Mouse (Mus musculus): ENCODE measurements at regions not wholly inside any gene's neighbourhood (a gene's known extent, or its start where the extent isn't known, plus 50 kb on each side); places are given as distances from the start of the nearest gene placed in this dataset.

DNA sequence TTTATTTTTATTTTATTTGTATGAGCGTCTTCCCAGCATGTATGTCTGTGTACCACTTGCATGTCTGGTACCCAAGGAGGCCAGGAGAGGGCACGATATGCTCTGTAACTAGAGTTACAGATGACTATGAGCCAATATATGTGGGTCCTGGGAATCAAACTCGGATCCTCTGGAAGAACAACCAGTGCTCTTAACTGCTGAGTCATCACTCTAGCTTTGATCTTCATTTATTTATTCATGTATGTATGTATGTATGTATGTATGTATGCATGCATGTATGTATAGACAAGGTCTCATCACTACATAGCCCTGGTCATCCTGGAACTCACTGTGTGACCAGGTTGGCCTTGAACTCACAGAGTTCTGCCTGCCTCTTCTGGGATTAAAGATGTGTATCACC is 124.9 kb downstream of the Kctd15 start:
- intact Hi-C loops (cut with DNase I), result no loop called here

GRCm38 (mm10) chr7:34507858-34508257 is 114.7 kb upstream of the Lsm14a start:
- no peak for DNase-seq (ENCODE audit: low spot score in 2 of 2)
- intact Hi-C loops (cut with DNase I), result no loop called here

More for the DNA sequence above, 124.9 kb downstream of the Kctd15 start:
- DNase-seq (ENCODE audit: low spot score in 2 of 2), result no peak

- intact Hi-C loops (cut with DNase I), result no loop called here
- no peak for DNase-seq (ENCODE audit: low spot score in 2 of 2)
Observed at GRCm38 (mm10) chr7:34506816-34507215, 113.7 kb upstream of the Lsm14a start.

GRCm38 (mm10) chr7:34493892-34494291 is 100.8 kb upstream of the Lsm14a start:
- no peak for DNase-seq (ENCODE audit: low spot score in 2 of 2)
- intact Hi-C loops (cut with DNase I), result loop anchor here (10.0 kb wide), 2 partner anchors 61 to 89 kb away; no protein-coding TSS in a partner anchor

DNA sequence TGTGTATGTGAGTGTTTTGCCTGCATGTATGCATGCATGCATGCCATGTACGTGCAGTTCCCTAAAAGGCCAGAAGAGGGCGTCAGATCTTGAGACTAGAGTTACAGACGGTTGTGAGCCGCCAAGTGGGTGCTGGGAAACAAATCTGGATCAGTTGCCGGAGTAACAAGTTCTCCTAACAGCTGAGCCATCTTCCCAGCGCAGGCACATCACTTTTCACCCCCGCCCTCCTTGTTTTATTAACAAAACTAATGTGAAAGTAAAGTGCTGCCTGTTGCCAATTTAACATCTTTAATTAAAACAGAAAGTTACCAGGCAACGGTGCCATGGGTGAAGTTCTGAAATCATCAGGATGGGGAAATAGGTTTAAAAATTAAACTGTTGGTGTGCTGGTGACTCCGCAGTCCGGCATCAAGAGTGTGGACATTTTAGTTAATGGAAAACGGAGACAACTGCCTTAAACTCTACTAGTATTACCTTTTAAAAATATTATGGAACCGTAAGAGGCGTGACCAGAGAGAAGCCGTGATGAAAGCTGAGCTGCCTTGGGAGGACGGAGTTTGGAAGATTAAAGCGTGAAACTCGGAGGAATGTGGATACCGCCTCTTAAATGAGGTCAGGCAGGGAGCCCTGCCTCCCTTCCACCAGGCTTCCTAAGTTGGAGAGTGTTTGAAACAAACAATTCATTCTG is 91.9 kb upstream of the Lsm14a start:
- DNase-seq (ENCODE audit: low spot score in 2 of 2), result no peak
- intact Hi-C loops (cut with DNase I), result no loop called here

DNA sequence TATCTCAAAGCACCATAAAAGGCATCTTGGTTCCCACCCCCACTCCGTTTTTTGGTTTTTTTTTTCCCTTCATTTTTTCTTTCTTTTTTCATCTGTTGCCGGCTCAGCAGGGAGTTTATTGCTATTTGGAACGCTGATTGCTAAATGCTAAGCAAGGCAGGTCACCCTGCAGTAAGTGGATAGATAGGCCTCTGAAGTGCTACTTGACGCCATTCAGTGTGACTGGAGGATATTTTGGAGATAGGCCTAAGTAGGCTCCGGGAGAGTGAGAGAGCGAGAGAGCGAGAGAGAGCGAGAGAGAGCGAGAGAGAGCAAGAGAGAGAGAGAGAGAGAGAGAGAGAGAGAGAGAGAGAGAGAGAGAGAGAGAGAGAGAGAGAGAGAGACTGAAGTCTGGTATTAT is 90.3 kb upstream of the Lsm14a start:
- no peak for DNase-seq (ENCODE audit: low spot score in 2 of 2)
- intact Hi-C loops (cut with DNase I), result no loop called here

DNA sequence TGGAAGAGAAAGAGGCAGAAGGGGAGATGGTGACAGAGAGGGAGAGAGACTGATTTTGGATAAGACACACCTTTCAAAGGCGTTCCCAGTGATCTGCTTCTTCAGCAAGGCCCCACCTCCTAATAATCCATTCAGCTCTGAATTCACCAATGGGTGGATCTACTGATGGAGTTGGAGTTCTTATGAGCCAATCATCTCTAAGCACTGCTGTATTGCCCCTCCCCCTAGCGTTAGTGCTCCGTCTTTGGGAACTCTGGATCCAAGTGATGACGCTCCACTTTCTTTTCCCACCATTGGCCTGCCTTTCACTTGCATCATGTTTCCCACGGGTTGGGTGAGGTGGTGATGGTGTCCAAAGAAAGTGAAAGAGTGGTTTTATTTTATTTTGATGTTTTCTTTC is 87.7 kb upstream of the Lsm14a start:
- no peak for DNase-seq (ENCODE audit: low spot score in 2 of 2)
- intact Hi-C loops (cut with DNase I), result no loop called here

DNA sequence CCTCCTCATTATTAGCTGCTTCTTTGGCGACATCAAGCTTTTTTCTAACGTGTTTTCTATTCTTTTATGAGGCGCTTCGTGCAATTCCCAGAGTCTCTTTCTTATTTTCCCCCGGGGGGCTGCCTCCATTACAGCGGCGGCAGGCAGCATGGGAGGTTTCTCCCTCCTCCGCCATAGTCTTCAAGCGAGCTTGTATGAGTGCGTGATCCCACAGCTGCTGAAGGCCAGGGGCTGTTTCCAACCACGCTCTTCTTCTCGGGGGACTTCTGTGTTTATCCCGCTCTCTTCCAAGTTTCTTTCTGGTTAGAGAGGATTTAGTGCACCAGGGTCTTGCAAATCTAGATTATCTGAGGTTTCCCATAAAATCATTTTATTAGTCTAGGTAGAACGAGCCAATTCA is 77.9 kb upstream of the Lsm14a start:
- no peak for DNase-seq (ENCODE audit: low spot score in 2 of 2)
- intact Hi-C loops (cut with DNase I), result no loop called here

GRCm38 (mm10) chr7:34462069-34462468 is 69.0 kb upstream of the Lsm14a start:
- intact Hi-C loops (cut with DNase I), result no loop called here
- no peak for DNase-seq (ENCODE audit: low spot score in 2 of 2)

- no peak for DNase-seq (ENCODE audit: low spot score in 2 of 2)
- intact Hi-C loops (cut with DNase I), result no loop called here
Observed at GRCm38 (mm10) chr7:34459834-34460495, 66.8 kb upstream of the Lsm14a start.

DNA sequence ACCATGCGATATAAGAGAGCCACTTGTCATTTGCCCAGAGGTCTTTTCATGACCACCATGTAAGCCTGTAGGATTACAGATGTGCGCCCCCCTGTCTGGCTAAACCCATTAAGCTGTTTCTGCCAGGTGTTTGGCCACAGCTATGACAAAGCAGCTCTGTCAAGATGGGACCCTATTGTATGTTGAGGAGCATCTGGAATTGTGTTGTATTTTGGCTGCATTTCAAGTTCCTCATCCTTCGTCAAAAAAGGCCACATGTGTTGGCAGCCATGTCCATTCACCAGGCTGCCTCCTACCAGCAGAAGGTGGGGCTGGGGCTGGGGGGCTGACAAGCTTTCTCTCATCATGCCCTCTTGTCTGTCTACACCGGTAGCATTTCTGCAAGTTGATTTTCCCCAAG is 65.7 kb upstream of the Lsm14a start:
- DNase-seq (ENCODE audit: low spot score in 2 of 2), result no peak
- intact Hi-C loops (cut with DNase I), result no loop called here

GRCm38 (mm10) chr7:34448364-34448763 is 55.2 kb upstream of the Lsm14a start:
- intact Hi-C loops (cut with DNase I), result no loop called here
- no peak for DNase-seq (ENCODE audit: low spot score in 2 of 2)

DNA sequence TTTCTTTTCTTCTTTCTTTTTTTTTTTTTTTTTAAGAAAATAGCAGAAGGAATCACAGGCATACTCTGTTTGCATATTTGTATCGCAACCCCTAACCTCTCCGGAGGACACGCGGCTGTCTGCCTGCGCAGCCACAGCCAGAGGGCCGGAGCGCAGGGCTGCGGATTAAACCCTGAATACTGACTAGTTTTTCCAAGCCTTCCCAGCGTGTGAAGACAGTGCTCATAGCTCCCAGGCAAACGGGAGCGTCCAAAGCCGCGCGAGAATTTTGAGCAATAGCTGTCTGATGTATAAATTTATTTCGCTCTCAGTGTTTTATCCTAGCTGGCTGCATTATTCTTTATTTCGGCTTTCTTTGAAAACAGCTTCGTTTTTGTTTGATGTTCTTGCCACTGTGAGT is 51.1 kb upstream of the Lsm14a start:
- intact Hi-C loops (cut with DNase I), result no loop called here
- DNase-seq (ENCODE audit: low spot score in 2 of 2), result no peak
